Mouse (Mus musculus) kidney, embryonic 16.5 days (tissue): Measurements from ENCODE around the gene Slc39a10. TPM values are rescaled to one million over a fixed set of nuclear protein-coding genes. Genes with fewer than 3 reads are reported as not detected.

Source experiments
- ATAC-seq: fragments of 200-750 bp; cut with Nextera tagmentation; 2 replicates; pipeline ENCODE4 v1.8.0; 2017; ENCODE audit warnings: moderate TSS enrichment; ENCODE audit not compliant: low FRiP score, low TSS enrichment
- H3K27ac ChIP-seq: fragments of 300-500 bp; sonication (generic); 2 replicates; pipeline ENCODE4 v1.5.1; 2014; ENCODE audit warnings: low read length
- H3K27me3 ChIP-seq: fragments of 300-500 bp; sonication (generic); 2 replicates; pipeline ENCODE4 v1.6.1; 2014; ENCODE audit warnings: low read length, control low read depth, mixed read lengths; ENCODE audit not compliant: insufficient read depth
- H3K36me3 ChIP-seq: fragments of 300-500 bp; sonication (generic); 2 replicates; pipeline ENCODE4 v1.6.1; 2014; ENCODE audit warnings: low read length, control low read depth, mixed read lengths; ENCODE audit not compliant: insufficient read depth
- H3K4me1 ChIP-seq: fragments of 300-500 bp; sonication (generic); 2 replicates; pipeline ENCODE4 v1.6.1; 2014; ENCODE audit warnings: low read length, control low read depth, mixed read lengths; ENCODE audit not compliant: insufficient read depth
- H3K4me2 ChIP-seq: fragments of 300-500 bp; sonication (generic); replicated peaks from 2 replicates; pipeline ENCODE4 v1.6.1; 2014; ENCODE audit warnings: low read depth, low read length
- H3K4me3 ChIP-seq: fragments of 300-500 bp; sonication (generic); 2 replicates; pipeline ENCODE4 v1.5.1; 2014; ENCODE audit warnings: mild to moderate bottlenecking, low read length
- H3K9ac ChIP-seq: fragments of 300-500 bp; sonication (generic); replicated peaks from 2 replicates; pipeline ENCODE4 v1.6.1; 2014; ENCODE audit warnings: low read length
- H3K9me3 ChIP-seq: fragments of 300-500 bp; sonication (generic); 2 replicates; pipeline ENCODE4 v1.6.1; 2016; ENCODE audit warnings: low read length, control low read depth
- WGBS: fragments of 180-500 bp; shearing (Covaris S2); extraction: QIAGEN DNeasy Blood & Tissue Kit; methylation state at CpG from one replicate; pipeline ENCODE4 v1.1.7; 2014; 5-methylcytosine and 5-hydroxymethylcytosine counted together
- polyA plus RNA-seq: library from polyadenylated mRNA; unstranded; fragments of >200 nt; fragmentation: Nextera tagmentation; extraction: Ambion mirVana; gene quantifications from 2 replicates; pipeline ENCODE4 v1.2.1, GENCODE M21; 2015

Slc39a10 gene
- polyA plus RNA-seq: 39.6 and 42.8 TPM in 2 replicates

DNA sequence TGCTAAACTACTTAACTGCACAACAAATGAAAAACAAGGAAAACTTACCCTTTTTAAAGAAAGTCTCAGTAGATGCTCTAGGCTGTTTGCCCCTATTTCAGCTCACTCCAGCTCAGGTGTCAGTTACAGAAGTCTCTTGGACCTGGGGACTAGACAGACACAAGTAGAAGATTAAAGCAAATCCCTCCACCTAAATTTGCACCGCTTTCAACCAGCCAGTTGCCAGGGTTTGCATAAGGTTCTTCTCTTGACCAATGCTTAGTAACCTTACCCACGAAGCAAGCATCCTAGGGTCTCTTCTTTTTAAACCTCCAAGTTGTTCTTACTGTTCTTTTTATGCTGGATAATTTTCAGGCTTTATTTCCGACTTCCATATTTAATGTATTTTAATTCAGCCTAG lies at the start of gene Slc39a10:
Gene Slc39a10, minus strand, starts transcription at position 101 of the 400 bp plus-strand sequence.
- 65% methylated on average over 3 of the region's 3 CpGs for WGBS
- Histone ChIP-seq H3K4me1 (peaks cover 7% of the 10 kb centered on the region; the same call in 1 of the 2 replicates), H3K27me3 (no peaks in the 10 kb centered on the region), H3K9ac (no peak within 1 kb of the TSS), H3K27ac (no peak within 1 kb of the TSS), H3K4me3 (no peak within 1 kb of the TSS), H3K9me3 (no peaks in the 10 kb centered on the region), H3K36me3 (no peaks in the 10 kb centered on the region), H3K4me2 (no peak within 1 kb of the TSS)
- no peak for ATAC-seq

DNA sequence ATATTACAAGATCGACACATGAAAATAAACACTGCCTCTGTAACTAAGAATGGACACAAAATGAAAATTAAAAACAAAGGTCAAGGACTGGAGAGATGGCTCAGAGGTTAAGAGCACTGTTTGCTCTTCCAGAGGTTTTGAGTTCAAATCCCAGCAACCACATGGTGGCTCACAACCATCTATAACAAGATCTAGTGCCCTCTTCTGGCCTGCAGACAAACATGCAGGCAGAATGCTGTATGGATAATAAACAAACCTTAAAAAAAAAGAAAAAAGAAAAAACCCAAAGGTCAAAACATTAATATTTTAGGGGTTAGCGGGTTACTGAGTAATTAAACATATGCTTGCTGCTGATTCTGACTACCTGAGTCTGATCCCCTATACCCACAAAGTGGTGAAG lies 46.6 kb upstream of the Slc39a10 start:
- H3K9ac ChIP-seq: no peak overlapping the region
- no peak overlapping the region for H3K4me3 ChIP-seq
- no peaks in the 10 kb centered on the region for H3K36me3 ChIP-seq
- no peak overlapping the region for H3K27ac ChIP-seq
- ATAC-seq: no peak
- 95% methylated on average over 2 of the region's 2 CpGs for WGBS
- H3K4me2 ChIP-seq: no peak overlapping the region
- H3K4me1 ChIP-seq: no peaks in the 10 kb centered on the region
- no peaks in the 10 kb centered on the region for H3K27me3 ChIP-seq
- H3K9me3 ChIP-seq: peaks cover 7% of the 10 kb centered on the region

DNA sequence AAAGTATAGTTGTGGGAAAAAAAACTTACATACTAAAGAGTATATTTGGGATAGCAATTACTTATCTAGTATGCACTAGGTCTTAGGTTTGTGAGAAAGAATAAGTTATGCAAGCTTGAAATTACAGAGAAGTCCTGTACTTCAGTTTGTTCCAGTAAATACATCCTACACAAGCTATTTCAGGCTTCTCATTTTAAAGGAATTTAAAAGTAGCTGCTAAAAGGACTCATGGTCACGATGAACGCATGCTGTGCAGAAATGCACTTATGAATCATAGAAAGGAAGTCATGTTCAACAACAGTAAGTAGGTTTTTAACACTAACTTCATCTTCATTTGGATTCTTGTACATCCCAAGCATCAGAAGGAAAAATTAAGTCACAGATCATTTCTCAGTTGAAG lies 45.0 kb upstream of the Slc39a10 start:
- Histone ChIP-seq H3K4me2 (no peak overlapping the region), H3K36me3 (no peaks in the 10 kb centered on the region), H3K9ac (no peak overlapping the region), H3K27ac (no peak overlapping the region), H3K9me3 (peaks cover 7% of the 10 kb centered on the region), H3K4me1 (no peaks in the 10 kb centered on the region), H3K27me3 (no peaks in the 10 kb centered on the region), H3K4me3 (no peak overlapping the region)
- 87% methylated on average over 2 of the region's 2 CpGs for WGBS
- ATAC-seq: no peak

DNA sequence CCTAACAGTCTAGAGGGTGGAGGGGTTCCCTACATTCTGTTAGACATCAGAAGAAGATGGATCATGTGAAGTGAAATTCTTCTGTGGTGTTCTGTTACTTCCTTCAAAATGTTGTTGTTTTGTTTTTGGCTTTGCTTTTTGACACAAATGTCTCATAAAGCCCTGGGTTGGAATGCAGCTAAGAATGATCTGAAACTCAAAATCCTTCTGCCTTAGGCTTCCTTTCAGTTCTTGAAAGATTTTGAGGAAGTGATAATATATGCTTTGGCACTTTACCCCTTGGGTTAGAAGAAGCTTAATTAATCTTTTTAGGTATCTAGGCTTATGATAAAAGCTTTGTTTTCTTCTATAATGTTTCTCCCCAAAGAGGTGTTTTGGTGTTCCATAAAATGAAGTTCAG lies 34.5 kb upstream of the Slc39a10 start:
- H3K27me3 ChIP-seq: no peaks in the 10 kb centered on the region
- no peaks in the 10 kb centered on the region for H3K36me3 ChIP-seq
- no peaks in the 10 kb centered on the region for H3K9me3 ChIP-seq
- no peak overlapping the region for H3K27ac ChIP-seq
- no peak overlapping the region for H3K4me3 ChIP-seq
- ATAC-seq: no peak
- H3K9ac ChIP-seq: no peak overlapping the region
- no peaks in the 10 kb centered on the region for H3K4me1 ChIP-seq
- H3K4me2 ChIP-seq: no peak overlapping the region

DNA sequence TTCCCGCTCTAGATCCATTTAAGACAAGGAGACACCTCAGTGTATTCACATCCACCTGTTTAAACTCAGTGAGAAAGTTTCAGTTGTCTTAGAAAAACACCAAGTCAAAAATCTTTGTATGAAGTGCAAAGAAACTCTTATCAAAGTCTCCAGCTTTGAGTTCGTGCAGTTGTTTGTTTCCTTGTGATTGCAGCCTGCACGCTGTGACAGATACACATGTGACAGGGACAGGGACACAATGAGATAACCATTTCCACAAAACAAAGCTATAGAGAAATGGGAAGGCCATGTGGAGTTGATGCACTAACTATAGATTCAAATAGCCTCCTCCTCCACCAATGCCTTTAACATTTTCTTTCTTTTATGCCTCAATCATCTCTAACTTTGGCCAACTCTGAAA lies 33.6 kb upstream of the Slc39a10 start:
- H3K4me1 ChIP-seq: no peaks in the 10 kb centered on the region
- no peak overlapping the region for H3K4me2 ChIP-seq
- WGBS: 82% methylated on average over 3 of the region's 3 CpGs
- no peak overlapping the region for H3K27ac ChIP-seq
- H3K36me3 ChIP-seq: no peaks in the 10 kb centered on the region
- H3K9me3 ChIP-seq: no peaks in the 10 kb centered on the region
- no peak overlapping the region for H3K4me3 ChIP-seq
- no peak overlapping the region for H3K9ac ChIP-seq
- no peak for ATAC-seq
- no peaks in the 10 kb centered on the region for H3K27me3 ChIP-seq

DNA sequence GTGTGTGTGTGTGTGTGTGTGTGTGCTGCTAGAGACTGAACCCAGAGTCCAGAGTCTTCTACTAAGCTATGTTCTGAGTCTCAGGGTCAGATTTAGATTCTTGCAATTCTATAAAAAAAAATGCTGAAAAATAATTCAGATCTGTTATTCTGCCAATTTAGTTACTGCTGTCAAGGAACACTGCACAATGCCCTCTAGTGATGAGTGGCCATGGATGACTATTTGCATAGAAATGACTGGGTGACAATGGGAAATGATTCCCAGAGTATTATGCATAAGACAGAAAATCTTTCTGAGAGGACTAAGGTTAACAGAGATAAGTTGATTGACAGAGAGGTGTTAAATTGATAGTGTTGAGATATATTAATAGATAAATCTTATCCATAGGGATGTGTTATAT lies 32.3 kb upstream of the Slc39a10 start:
- Histone ChIP-seq H3K4me2 (no peak overlapping the region), H3K9ac (no peak overlapping the region), H3K4me3 (no peak overlapping the region), H3K4me1 (no peaks in the 10 kb centered on the region), H3K27me3 (no peaks in the 10 kb centered on the region), H3K9me3 (no peaks in the 10 kb centered on the region), H3K36me3 (no peaks in the 10 kb centered on the region), H3K27ac (no peak overlapping the region)
- ATAC-seq: no peak

DNA sequence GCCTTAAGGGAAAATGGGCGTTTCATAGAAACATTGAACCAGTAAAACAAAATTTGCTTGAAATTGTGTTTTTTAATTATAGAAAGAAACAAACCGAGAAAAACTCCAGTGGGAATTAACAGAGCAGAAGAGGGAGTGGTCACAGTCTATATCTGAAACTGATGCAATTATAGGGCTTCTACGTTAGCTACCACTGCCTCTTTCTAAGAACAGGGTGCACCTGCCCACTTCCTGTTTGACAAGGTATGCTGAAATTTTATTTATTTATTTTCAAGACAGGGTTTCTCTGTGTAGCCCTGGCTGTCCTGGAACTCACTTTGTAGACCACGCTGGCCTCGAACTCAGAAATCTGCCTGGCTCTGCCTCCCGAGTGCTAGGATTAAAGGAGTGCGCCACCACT lies 30.3 kb upstream of the Slc39a10 start:
- H3K4me2 ChIP-seq: no peak overlapping the region
- H3K36me3 ChIP-seq: no peaks in the 10 kb centered on the region
- no peak overlapping the region for H3K9ac ChIP-seq
- H3K4me3 ChIP-seq: no peak overlapping the region
- WGBS: 90% methylated on average over 7 of the region's 7 CpGs
- H3K9me3 ChIP-seq: no peaks in the 10 kb centered on the region
- H3K4me1 ChIP-seq: no peaks in the 10 kb centered on the region
- ATAC-seq: no peak
- no peaks in the 10 kb centered on the region for H3K27me3 ChIP-seq
- no peak overlapping the region for H3K27ac ChIP-seq

DNA sequence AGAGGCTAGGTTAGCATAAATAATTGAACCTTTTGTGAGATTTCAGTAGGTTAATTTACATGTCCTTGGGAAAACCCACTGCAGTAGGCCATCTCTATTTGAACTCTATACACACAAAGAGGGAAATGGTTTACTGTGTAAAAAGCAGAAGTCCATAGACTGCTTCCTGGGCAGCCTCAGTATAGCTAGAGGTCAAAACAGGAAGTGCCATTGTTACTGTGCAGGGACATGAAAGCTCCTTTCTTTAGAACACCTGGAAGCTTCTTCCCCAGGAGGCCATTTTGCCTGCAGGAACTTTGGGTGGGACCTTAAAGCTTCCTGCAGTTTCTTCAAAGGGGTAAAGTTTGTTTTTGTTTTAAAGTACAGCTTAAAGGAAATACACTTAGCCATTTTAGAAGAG lies 29.0 kb upstream of the Slc39a10 start:
- H3K36me3 ChIP-seq: no peaks in the 10 kb centered on the region
- no peaks in the 10 kb centered on the region for H3K9me3 ChIP-seq
- H3K9ac ChIP-seq: no peak overlapping the region
- H3K4me2 ChIP-seq: no peak overlapping the region
- no peak overlapping the region for H3K4me3 ChIP-seq
- H3K27ac ChIP-seq: no peak overlapping the region
- no peak for ATAC-seq
- H3K4me1 ChIP-seq: no peaks in the 10 kb centered on the region
- no peaks in the 10 kb centered on the region for H3K27me3 ChIP-seq

DNA sequence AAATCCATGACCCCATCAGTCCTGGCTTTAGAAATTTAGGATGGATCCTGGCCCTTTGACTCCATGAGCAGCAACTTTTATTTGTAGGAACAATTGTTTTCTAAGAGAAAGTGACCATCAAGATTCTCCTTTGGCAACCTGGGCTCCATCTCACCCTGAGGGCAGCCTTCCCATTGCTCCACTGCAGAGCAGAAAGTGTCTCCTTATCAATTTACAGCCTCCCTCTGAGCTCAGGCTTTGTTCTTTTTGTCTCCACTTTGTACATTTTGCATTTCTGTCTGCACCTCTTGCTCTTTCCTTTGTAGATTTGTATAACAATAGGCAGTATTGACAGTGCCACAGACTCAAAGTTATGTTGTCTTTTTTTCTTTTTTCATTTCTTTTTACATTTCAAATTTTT lies 23.6 kb upstream of the Slc39a10 start:
- no peak overlapping the region for H3K9ac ChIP-seq
- H3K27ac ChIP-seq: no peak overlapping the region
- no peaks in the 10 kb centered on the region for H3K4me1 ChIP-seq
- H3K36me3 ChIP-seq: no peaks in the 10 kb centered on the region
- no peaks in the 10 kb centered on the region for H3K27me3 ChIP-seq
- H3K9me3 ChIP-seq: peaks cover 4% of the 10 kb centered on the region; the same call in 1 of the 2 replicates
- no peak overlapping the region for H3K4me3 ChIP-seq
- ATAC-seq: no peak
- no peak overlapping the region for H3K4me2 ChIP-seq

DNA sequence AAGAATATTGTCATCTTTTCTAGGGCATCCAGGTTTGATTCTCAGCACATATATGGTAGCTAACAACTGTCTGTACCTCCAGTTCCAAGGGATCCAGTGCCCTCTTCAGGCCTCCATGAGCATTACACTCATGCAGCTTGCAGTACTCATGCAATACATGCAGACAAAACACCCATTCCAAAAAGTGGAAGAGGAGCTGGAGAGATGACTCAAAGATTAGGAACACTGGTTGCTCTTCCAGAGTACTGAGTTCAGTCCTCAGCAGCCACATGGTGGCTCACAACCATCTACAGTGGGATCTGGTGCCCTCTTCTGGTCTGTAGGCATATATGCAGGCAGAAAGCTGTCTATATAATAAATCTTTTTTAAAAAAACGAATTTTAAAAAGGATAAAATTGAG lies 21.7 kb upstream of the Slc39a10 start:
- H3K27me3 ChIP-seq: no peaks in the 10 kb centered on the region
- H3K4me3 ChIP-seq: no peak overlapping the region
- no peak overlapping the region for H3K4me2 ChIP-seq
- no peak for ATAC-seq
- H3K27ac ChIP-seq: no peak overlapping the region
- 47% methylated on average over 1 of the region's 1 CpGs for WGBS
- H3K9me3 ChIP-seq: peaks cover 4% of the 10 kb centered on the region; the same call in 1 of the 2 replicates
- no peak overlapping the region for H3K9ac ChIP-seq
- no peaks in the 10 kb centered on the region for H3K36me3 ChIP-seq
- no peaks in the 10 kb centered on the region for H3K4me1 ChIP-seq
